In genomic region chr4:136876971-136877370, GRCm38 (mm10) we compare ENCODE assay signal across 8 mouse cellular contexts. TPM values are rescaled to one million over a fixed set of nuclear protein-coding genes. Genes with fewer than 3 reads are reported as not detected.
A peak's percentile ranks its signal among the peaks of the same experiment; 100 is the strongest.
DNase-seq lines count a peak whose midpoint lies in the region; ATAC-seq lines count a peak whose summit lies in the region.

No protein-coding gene starts in this region.

- DNase-seq in layer of hippocampus, adult 11-12 months (ENCODE audit: low spot score): peak; percentile 44
- DNase-seq in layer of hippocampus, adult 9-10 months (ENCODE audit: low spot score): no peak
- peak; percentile 65 for DNase-seq in Muller cell, postnatal 12 days (ENCODE audit: inconsistent ontology term)
- peak; percentile 42 to 52 for DNase-seq in cerebellum, postnatal 36 days
- peak; percentile 77 for DNase-seq in hindbrain, embryonic 14.5 days (ENCODE audit: low spot score)
- DNase-seq in limb, embryonic 11.5 days (ENCODE audit: low spot score): peak; percentile 75
- peak; percentile 53 to 76 for DNase-seq in right cerebral cortex, postnatal 10 days (ENCODE audit: low spot score in 2 of 2)

- H3K4me3 ChIP-seq in hindbrain, embryonic 14.5 days (replicated peaks; ENCODE audit: low read length): no peak overlapping the region
- no peak overlapping the region for H3K4me3 ChIP-seq in limb, embryonic 11.5 days (ENCODE audit: low read depth, low read length)

- WGBS in hindbrain, embryonic 14.5 days: 17% methylated on average over 7 of the region's 7 CpGs
- 20% methylated on average over 7 of the region's 7 CpGs for WGBS in limb, embryonic 11.5 days

- H3K27me3 ChIP-seq in hindbrain, embryonic 14.5 days (ENCODE audit: control insufficient read depth, insufficient read depth, low read length): no peaks in the 10 kb centered on the region
- H3K27me3 ChIP-seq in limb, embryonic 11.5 days (ENCODE audit: control insufficient read depth, insufficient read depth, low read length): no peaks in the 10 kb centered on the region

- no peaks in the 10 kb centered on the region for H3K9me3 ChIP-seq in hindbrain, embryonic 14.5 days (ENCODE audit: control insufficient read depth, low read length)
- no peaks in the 10 kb centered on the region for H3K9me3 ChIP-seq in limb, embryonic 11.5 days (ENCODE audit: control insufficient read depth, low read length)

- no peaks in the 10 kb centered on the region for H3K4me1 ChIP-seq in hindbrain, embryonic 14.5 days (replicated peaks; ENCODE audit: control insufficient read depth, insufficient read depth, low read length)
- H3K4me1 ChIP-seq in limb, embryonic 11.5 days (ENCODE audit: control insufficient read depth, insufficient read depth, low read length): no peaks in the 10 kb centered on the region

- H3K4me2 ChIP-seq in hindbrain, embryonic 14.5 days (replicated peaks): no peak overlapping the region
- no peak overlapping the region for H3K4me2 ChIP-seq in limb, embryonic 11.5 days (ENCODE audit: low read depth, severe bottlenecking)

- no peak overlapping the region for H3K27ac ChIP-seq in hindbrain, embryonic 14.5 days
- no peak overlapping the region for H3K27ac ChIP-seq in limb, embryonic 11.5 days (replicated peaks; ENCODE audit: low read depth, low read length)

- peak; percentile 48 for ATAC-seq in hindbrain, embryonic 14.5 days (ENCODE audit: low FRiP score)
- no peak for ATAC-seq in limb, embryonic 11.5 days (ENCODE audit: insufficient number of reproducible peaks, low FRiP score, low TSS enrichment, low read depth)
- no peak for ATAC-seq in activated CD4-positive, CD25-positive, alpha-beta regulatory T cell, adult 4 months

- H3K9ac ChIP-seq in hindbrain, embryonic 14.5 days: no peak overlapping the region
- no peak overlapping the region for H3K9ac ChIP-seq in limb, embryonic 11.5 days (ENCODE audit: low read length)

- H3K36me3 ChIP-seq in hindbrain, embryonic 14.5 days (replicated peaks; ENCODE audit: control insufficient read depth, insufficient read depth): no peaks in the 10 kb centered on the region
- no peaks in the 10 kb centered on the region for H3K36me3 ChIP-seq in limb, embryonic 11.5 days (ENCODE audit: control insufficient read depth, insufficient read depth, low read length)

RNA-seq across cellular contexts. Expression of gene C1qb, which starts 9.0 kb away (rescaled TPM):
- polyA plus RNA-seq in hindbrain, embryonic 14.5 days (2014; fragmentation: Nextera tagmentation; extraction: Ambion mirVana): 48.6 and 52.3 TPM in 2 replicates
- polyA plus RNA-seq in limb, embryonic 11.5 days (2014; fragmentation: Nextera tagmentation; extraction: Ambion mirVana): 16.4 and 16.5 TPM in 2 replicates
- polyA plus RNA-seq in activated CD4-positive, CD25-positive, alpha-beta regulatory T cell, adult 4 months (2017; shearing (Covaris generic)): 1 to 10 TPM; 1.2 to 6.1 TPM

RNA-seq across cellular contexts. Expression of gene C1qc, which starts 15.9 kb away (rescaled TPM):
- polyA plus RNA-seq in hindbrain, embryonic 14.5 days (2014; fragmentation: Nextera tagmentation; extraction: Ambion mirVana): 29.5 and 30.5 TPM in 2 replicates
- 6.3 and 9.3 TPM in 2 replicates for polyA plus RNA-seq in limb, embryonic 11.5 days (2014; fragmentation: Nextera tagmentation; extraction: Ambion mirVana)
- under 1 TPM; 0.28 to 0.56 TPM for polyA plus RNA-seq in activated CD4-positive, CD25-positive, alpha-beta regulatory T cell, adult 4 months (2017; shearing (Covaris generic))

RNA-seq across cellular contexts. Expression of gene C1qa, which starts 21.6 kb away (rescaled TPM):
- 29.9 and 33.4 TPM in 2 replicates for polyA plus RNA-seq in hindbrain, embryonic 14.5 days (2014; fragmentation: Nextera tagmentation; extraction: Ambion mirVana)
- 8.5 and 8.6 TPM in 2 replicates for polyA plus RNA-seq in limb, embryonic 11.5 days (2014; fragmentation: Nextera tagmentation; extraction: Ambion mirVana)
- under 1 TPM; 0.83 to 0.97 TPM for polyA plus RNA-seq in activated CD4-positive, CD25-positive, alpha-beta regulatory T cell, adult 4 months (2017; shearing (Covaris generic))

RNA-seq across cellular contexts. Expression of gene Ephb2, which starts 41.2 kb away (rescaled TPM):
- polyA plus RNA-seq in hindbrain, embryonic 14.5 days (2014; fragmentation: Nextera tagmentation; extraction: Ambion mirVana): 26.6 and 28.1 TPM in 2 replicates
- 12.5 and 16.2 TPM in 2 replicates for polyA plus RNA-seq in limb, embryonic 11.5 days (2014; fragmentation: Nextera tagmentation; extraction: Ambion mirVana)
- not detected for polyA plus RNA-seq in activated CD4-positive, CD25-positive, alpha-beta regulatory T cell, adult 4 months (2017; shearing (Covaris generic))
